Mouse (Mus musculus) lung, embryonic 15.5 days (tissue): Measurements from ENCODE around the gene Bcar1. TPM values are rescaled to one million over a fixed set of nuclear protein-coding genes. Genes with fewer than 3 reads are reported as not detected.

ENCODE experiments used
- ATAC-seq: fragments of 200-750 bp; cut with Nextera tagmentation; 2 replicates; pipeline ENCODE4 v1.8.0; 2017; ENCODE audit warnings: moderate number of reproducible peaks, borderline replicate concordance; ENCODE audit not compliant: low FRiP score, low TSS enrichment; ENCODE audit errors: extremely low read depth
- H3K27ac ChIP-seq: fragments of 300-500 bp; sonication (generic); 2 replicates; pipeline ENCODE4 v1.5.1; 2015; ENCODE audit warnings: moderate library complexity, mild to moderate bottlenecking, inconsistent platforms
- H3K27me3 ChIP-seq: fragments of 300-500 bp; sonication (generic); 2 replicates; pipeline ENCODE4 v1.6.1; 2015; ENCODE audit warnings: inconsistent platforms
- H3K36me3 ChIP-seq: fragments of 300-500 bp; sonication (generic); 2 replicates; pipeline ENCODE4 v1.6.1; 2015; ENCODE audit warnings: inconsistent platforms
- H3K4me1 ChIP-seq: fragments of 300-500 bp; sonication (generic); 2 replicates; pipeline ENCODE4 v1.6.1; 2015; ENCODE audit warnings: inconsistent platforms
- H3K4me2 ChIP-seq: fragments of 300-500 bp; sonication (generic); 2 replicates; pipeline ENCODE4 v1.6.1; 2015; ENCODE audit warnings: inconsistent platforms, mild to moderate bottlenecking, moderate library complexity
- H3K4me3 ChIP-seq: fragments of 300-500 bp; sonication (generic); 2 replicates; pipeline ENCODE4 v1.5.1; 2015; ENCODE audit warnings: mild to moderate bottlenecking, inconsistent platforms
- H3K9ac ChIP-seq: fragments of 300-500 bp; sonication (generic); 2 replicates; pipeline ENCODE4 v1.6.1; 2015; ENCODE audit warnings: inconsistent platforms
- H3K9me3 ChIP-seq: fragments of 300-500 bp; sonication (generic); 2 replicates; pipeline ENCODE4 v1.6.1; 2016; ENCODE audit warnings: inconsistent platforms
- WGBS: fragments of 180-500 bp; shearing (Covaris S2); methylation state at CpG from one replicate; pipeline ENCODE4 v1.1.7; 2015; 5-methylcytosine and 5-hydroxymethylcytosine counted together
- polyA plus RNA-seq: library from polyadenylated mRNA; unstranded; fragments of >200 nt; fragmentation: Nextera tagmentation; extraction: Ambion mirVana; gene quantifications from 2 replicates; pipeline ENCODE4 v1.2.1, GENCODE M21; 2015

The Bcar1 gene
- 40.7 and 42.6 TPM in 2 replicates for polyA plus RNA-seq

- peak within 1 kb of the TSS; percentile 84 for H3K4me3 ChIP-seq
- H3K27ac ChIP-seq, result peak within 1 kb of the TSS; percentile 77
- no peaks in the 10 kb centered on the region for H3K36me3 ChIP-seq
- H3K9ac ChIP-seq, result peak within 1 kb of the TSS; percentile 90
- H3K27me3 ChIP-seq, result no peaks in the 10 kb centered on the region
- no peaks in the 10 kb centered on the region for H3K9me3 ChIP-seq
- WGBS, result 13% methylated on average over 34 of the region's 40 CpGs
- H3K4me2 ChIP-seq, result peak within 1 kb of the TSS; percentile 77
- peaks cover 72% of the 10 kb centered on the region for H3K4me1 ChIP-seq
- ATAC-seq, result peak; percentile 47
These were observed at the start of gene Bcar1 for GRCm38 (mm10) chr8:111743792-111744696. TSS of gene Bcar1 (minus strand) at chr8:111743809.

- no peak for ATAC-seq
- H3K9ac ChIP-seq, result no peak overlapping the region
- H3K27ac ChIP-seq, result no peak overlapping the region
- H3K9me3 ChIP-seq, result no peaks in the 10 kb centered on the region
- peaks cover 55% of the 10 kb centered on the region for H3K4me1 ChIP-seq
- no peak overlapping the region for H3K4me3 ChIP-seq
- H3K4me2 ChIP-seq, result no peak overlapping the region
- 0 out of 2 replicates have a peak, but pooled peaks cover 4% of the 10 kb centered on the region for H3K36me3 ChIP-seq
- H3K27me3 ChIP-seq, result no peaks in the 10 kb centered on the region
These were observed 46.0 kb upstream of the Bcar1 start for GRCm38 (mm10) chr8:111789639-111790038.

GRCm38 (mm10) chr8:111789200-111789599, 45.6 kb upstream of the Bcar1 start:
- H3K27ac ChIP-seq, result no peak overlapping the region
- no peaks in the 10 kb centered on the region for H3K27me3 ChIP-seq
- 50% methylated on average over 4 of the region's 4 CpGs for WGBS
- H3K9ac ChIP-seq, result no peak overlapping the region
- H3K36me3 ChIP-seq, result 0 out of 2 replicates have a peak, but pooled peaks cover 4% of the 10 kb centered on the region
- ATAC-seq, result no peak
- H3K4me2 ChIP-seq, result no peak overlapping the region
- H3K9me3 ChIP-seq, result no peaks in the 10 kb centered on the region
- peaks cover 51% of the 10 kb centered on the region for H3K4me1 ChIP-seq
- no peak overlapping the region for H3K4me3 ChIP-seq

GRCm38 (mm10) chr8:111788497-111788896, 44.9 kb upstream of the Bcar1 start:
- H3K4me1 ChIP-seq, result peaks cover 44% of the 10 kb centered on the region
- 43% methylated on average over 3 of the region's 3 CpGs for WGBS
- 0 out of 2 replicates have a peak, but pooled peaks cover 4% of the 10 kb centered on the region for H3K36me3 ChIP-seq
- no peak overlapping the region for H3K27ac ChIP-seq
- H3K9ac ChIP-seq, result no peak overlapping the region
- H3K4me2 ChIP-seq, result no peak overlapping the region
- ATAC-seq, result no peak
- no peaks in the 10 kb centered on the region for H3K27me3 ChIP-seq
- no peaks in the 10 kb centered on the region for H3K9me3 ChIP-seq
- no peak overlapping the region for H3K4me3 ChIP-seq

GRCm38 (mm10) chr8:111788085-111788484, 44.5 kb upstream of the Bcar1 start:
- ATAC-seq, result no peak
- H3K9ac ChIP-seq, result no peak overlapping the region
- H3K36me3 ChIP-seq, result 0 out of 2 replicates have a peak, but pooled peaks cover 4% of the 10 kb centered on the region
- no peak overlapping the region for H3K4me2 ChIP-seq
- 52% methylated on average over 5 of the region's 5 CpGs for WGBS
- no peaks in the 10 kb centered on the region for H3K27me3 ChIP-seq
- no peak overlapping the region for H3K4me3 ChIP-seq
- no peaks in the 10 kb centered on the region for H3K9me3 ChIP-seq
- peaks cover 41% of the 10 kb centered on the region for H3K4me1 ChIP-seq
- no peak overlapping the region for H3K27ac ChIP-seq

- Histone ChIP-seq H3K27ac (no peak overlapping the region), H3K36me3 (0 out of 2 replicates have a peak, but pooled peaks cover 4% of the 10 kb centered on the region), H3K4me1 (peaks cover 37% of the 10 kb centered on the region), H3K4me3 (no peak overlapping the region), H3K4me2 (no peak overlapping the region), H3K27me3 (no peaks in the 10 kb centered on the region), H3K9me3 (no peaks in the 10 kb centered on the region), H3K9ac (no peak overlapping the region)
- ATAC-seq, result no peak
- 54% methylated on average over 4 of the region's 4 CpGs for WGBS
These were observed 44.1 kb upstream of the Bcar1 start for GRCm38 (mm10) chr8:111787683-111788082.

GRCm38 (mm10) chr8:111786701-111787588, 43.3 kb upstream of the Bcar1 start:
- peaks cover 34% of the 10 kb centered on the region for H3K4me1 ChIP-seq
- H3K4me3 ChIP-seq, result no peak overlapping the region
- no peaks in the 10 kb centered on the region for H3K27me3 ChIP-seq
- 0 out of 2 replicates have a peak, but pooled peaks cover 4% of the 10 kb centered on the region for H3K36me3 ChIP-seq
- H3K27ac ChIP-seq, result no peak overlapping the region
- no peak overlapping the region for H3K4me2 ChIP-seq
- 59% methylated on average over 13 of the region's 13 CpGs for WGBS
- no peak for ATAC-seq
- H3K9me3 ChIP-seq, result no peaks in the 10 kb centered on the region
- no peak overlapping the region for H3K9ac ChIP-seq

GRCm38 (mm10) chr8:111786116-111786515, 42.5 kb upstream of the Bcar1 start:
- 79% methylated on average over 2 of the region's 2 CpGs for WGBS
- Histone ChIP-seq H3K36me3 (0 out of 2 replicates have a peak, but pooled peaks cover 4% of the 10 kb centered on the region), H3K27ac (no peak overlapping the region), H3K9me3 (no peaks in the 10 kb centered on the region), H3K4me3 (no peak overlapping the region), H3K4me1 (peaks cover 34% of the 10 kb centered on the region), H3K9ac (no peak overlapping the region), H3K27me3 (no peaks in the 10 kb centered on the region), H3K4me2 (no peak overlapping the region)
- ATAC-seq, result no peak

- H3K9me3 ChIP-seq, result no peaks in the 10 kb centered on the region
- no peak overlapping the region for H3K9ac ChIP-seq
- 79% methylated on average over 9 of the region's 9 CpGs for WGBS
- no peaks in the 10 kb centered on the region for H3K27me3 ChIP-seq
- H3K4me2 ChIP-seq, result no peak overlapping the region
- H3K36me3 ChIP-seq, result 0 out of 2 replicates have a peak, but pooled peaks cover 10% of the 10 kb centered on the region
- H3K27ac ChIP-seq, result no peak overlapping the region
- peaks cover 14% of the 10 kb centered on the region for H3K4me1 ChIP-seq
- ATAC-seq, result no peak
- no peak overlapping the region for H3K4me3 ChIP-seq
These were observed 39.2 kb upstream of the Bcar1 start for GRCm38 (mm10) chr8:111782671-111783394.

- no peaks in the 10 kb centered on the region for H3K27me3 ChIP-seq
- H3K4me3 ChIP-seq, result no peak overlapping the region
- H3K9me3 ChIP-seq, result no peaks in the 10 kb centered on the region
- H3K9ac ChIP-seq, result no peak overlapping the region
- H3K36me3 ChIP-seq, result peaks cover 13% of the 10 kb centered on the region; the same call in 1 of the 2 replicates
- no peak overlapping the region for H3K27ac ChIP-seq
- peaks cover 7% of the 10 kb centered on the region for H3K4me1 ChIP-seq
- 73% methylated on average over 2 of the region's 2 CpGs for WGBS
- H3K4me2 ChIP-seq, result no peak overlapping the region
- no peak for ATAC-seq
These were observed 38.6 kb upstream of the Bcar1 start for GRCm38 (mm10) chr8:111782161-111782560.
